Mouse (Mus musculus) embryo, embryonic 10 days (tissue): ENCODE results near the gene Ddah1.
A peak's percentile ranks its signal among the peaks of the same experiment; 100 is the strongest.
"Not testable (repeated sequence)": the region's sequence is repeated elsewhere in the genome, so short reads cannot be mapped to it uniquely, and the experiment has no call there.

Experiments
- DNase-seq: peaks from one replicate; pipeline ENCODE4 v3.0.0-alpha.2; 2015; ENCODE audit warnings: low spot score

Gene Ddah1

DNA sequence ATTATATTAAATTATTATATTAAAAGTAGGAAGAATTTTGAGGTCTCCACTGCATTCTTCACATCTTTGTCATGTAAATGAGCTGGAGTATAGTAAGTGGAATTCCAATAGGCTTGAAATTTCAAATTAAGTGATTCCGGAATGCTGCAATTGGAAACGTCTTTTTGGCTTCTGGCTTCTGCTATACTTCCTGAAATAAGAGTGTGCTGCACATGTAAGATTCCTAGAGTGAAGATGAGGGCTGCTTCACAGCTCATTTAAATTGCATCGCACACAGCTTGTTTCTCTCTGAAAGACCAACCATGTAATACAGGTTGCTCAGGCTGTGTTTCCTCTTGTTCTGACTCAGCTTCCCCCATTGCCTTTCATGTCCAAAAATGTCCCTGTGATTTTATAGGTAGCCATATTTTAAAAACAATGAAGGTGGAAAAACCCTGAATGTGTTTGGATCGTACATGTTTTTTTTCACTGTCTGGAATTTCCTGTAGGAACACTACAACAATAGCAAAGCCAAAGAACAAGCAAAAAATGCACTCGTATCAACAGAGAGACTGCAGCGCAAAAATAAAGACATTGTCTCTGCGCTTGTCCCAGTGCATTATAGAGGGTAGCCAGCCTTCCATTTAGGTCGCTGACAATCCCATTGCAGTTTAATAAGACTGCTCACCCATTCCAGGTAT is 105.7 kb downstream of the Ddah1 start:
- no peak for DNase-seq

DNA sequence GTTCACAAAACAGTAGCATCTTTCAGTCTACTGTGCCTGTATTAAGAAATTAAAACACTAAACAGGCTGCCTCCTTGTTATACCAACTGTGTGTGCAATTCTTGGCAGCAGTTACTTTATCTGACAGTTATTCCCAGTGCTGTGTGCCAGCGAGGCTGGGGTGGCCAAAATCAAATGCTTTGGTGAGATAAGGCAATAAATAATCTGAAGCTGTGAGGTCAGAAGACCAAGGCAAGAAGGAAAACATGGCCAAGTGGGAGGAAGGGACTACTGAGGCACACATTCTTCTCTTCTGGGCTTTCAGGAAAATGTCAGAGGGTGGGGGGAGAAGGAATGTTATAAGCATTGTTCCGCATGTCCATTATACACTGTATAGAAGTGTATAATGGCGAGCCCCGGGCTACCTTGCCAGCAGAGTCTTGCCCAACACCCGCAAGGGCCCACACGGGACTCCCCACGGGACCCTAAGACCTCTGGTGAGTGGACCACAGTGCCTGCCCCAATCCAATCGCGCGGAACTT is 106.3 kb downstream of the Ddah1 start:
- no peak for DNase-seq

DNA sequence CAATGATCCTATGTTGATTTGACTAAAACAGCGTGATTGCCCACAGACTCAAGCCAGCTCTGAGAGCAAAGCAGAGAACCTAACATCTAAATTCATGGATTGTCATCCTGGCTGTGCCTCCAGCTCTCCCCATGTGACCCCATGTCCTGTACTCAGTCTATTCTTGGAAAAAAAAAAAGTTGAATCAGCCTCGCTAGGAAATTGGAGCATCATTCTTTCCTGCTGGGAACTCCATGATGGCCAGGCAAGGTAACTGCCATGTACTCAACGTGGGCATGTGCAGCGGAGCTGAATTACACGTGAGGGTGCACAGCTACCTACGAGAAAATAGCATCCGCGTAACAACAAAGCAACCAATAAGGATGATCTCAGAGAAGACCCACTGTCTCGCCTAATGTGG is 114.2 kb downstream of the Ddah1 start:
- DNase-seq: no peak

DNA sequence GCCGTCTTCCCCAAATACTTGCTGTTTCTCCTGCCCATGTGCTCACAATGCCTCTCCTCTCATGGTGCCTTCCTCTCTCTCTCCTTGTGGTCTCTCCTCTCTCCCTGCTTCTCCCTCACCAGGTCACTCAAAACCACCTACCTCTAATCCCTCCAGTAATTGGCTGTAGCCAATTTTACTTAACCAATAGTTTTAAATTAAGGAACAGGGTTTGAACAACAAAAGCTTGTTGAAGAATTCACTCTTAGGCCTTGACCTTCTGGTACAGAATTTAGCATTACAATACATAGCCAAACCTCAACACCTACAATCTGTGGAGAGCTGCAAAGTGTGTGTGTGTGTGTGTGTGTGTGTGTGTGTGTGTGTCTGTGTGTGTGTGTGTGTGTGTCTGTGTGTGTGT is 114.8 kb downstream of the Ddah1 start:
- no peak for DNase-seq

DNA sequence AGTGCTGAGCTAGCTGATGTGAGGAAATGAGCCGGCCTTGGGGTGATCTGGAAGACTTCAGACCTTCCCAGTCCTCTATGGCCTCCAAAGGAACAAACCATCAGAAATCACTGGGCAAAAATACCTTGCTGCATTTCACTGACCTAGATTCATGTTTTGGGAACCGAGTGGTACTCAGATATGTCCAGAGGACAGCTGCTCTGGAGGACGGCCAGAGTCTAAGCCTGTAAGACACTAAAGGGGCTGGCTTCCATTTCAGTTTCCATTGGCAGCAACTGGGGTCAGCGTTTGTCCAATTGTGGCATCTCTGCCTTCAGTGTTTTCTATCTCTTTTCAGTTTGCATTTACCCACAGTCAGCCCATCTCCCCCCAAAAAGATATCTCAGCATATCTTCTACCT is 115.7 kb downstream of the Ddah1 start:
- no peak for DNase-seq

GRCm38 (mm10) chr3:145876120-145876519 is 117.6 kb downstream of the Ddah1 start:
- no peak for DNase-seq

- not testable (repeated sequence) for DNase-seq
Observed at GRCm38 (mm10) chr3:145878867-145879266, 120.4 kb downstream of the Ddah1 start.

- no peak for DNase-seq
Observed at GRCm38 (mm10) chr3:145880335-145880734, 121.9 kb downstream of the Ddah1 start.

DNA sequence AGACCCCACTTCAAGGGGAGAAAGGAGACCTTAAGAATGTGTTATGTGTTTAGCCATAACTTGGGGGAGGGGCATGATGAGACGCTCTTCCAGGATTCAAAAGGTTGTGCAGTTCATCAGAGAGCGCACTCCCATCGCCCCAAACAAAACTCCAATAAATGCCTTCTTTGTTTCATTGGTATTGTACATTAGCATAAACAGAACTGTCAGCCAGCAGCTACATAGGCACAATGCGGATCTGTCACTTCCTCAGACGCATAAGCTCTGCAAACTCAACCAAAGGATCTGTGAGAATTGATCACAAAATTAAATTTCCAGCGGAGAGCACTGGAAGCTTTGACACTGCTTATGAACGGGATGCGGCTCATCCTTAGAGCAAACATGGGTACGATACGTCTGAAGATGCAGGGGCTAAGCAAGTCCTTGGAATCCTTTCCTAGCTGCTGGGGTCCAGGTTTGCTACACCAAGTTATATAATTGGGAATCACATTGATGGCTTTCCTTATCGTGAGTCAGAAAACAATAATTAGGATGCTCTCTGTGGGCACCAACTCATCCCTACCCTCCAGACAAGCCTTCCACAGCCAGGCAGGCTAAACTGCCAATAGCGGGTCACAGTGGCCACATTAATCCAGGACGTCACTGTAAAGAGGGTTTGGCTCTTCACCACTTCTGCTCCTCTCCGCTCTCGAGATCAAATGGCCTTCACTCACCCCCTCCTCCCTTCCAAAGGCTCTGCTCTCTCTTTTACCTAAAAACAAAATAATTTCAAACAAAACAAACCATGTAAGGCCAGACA is 123.8 kb downstream of the Ddah1 start:
- DNase-seq: no peak

DNA sequence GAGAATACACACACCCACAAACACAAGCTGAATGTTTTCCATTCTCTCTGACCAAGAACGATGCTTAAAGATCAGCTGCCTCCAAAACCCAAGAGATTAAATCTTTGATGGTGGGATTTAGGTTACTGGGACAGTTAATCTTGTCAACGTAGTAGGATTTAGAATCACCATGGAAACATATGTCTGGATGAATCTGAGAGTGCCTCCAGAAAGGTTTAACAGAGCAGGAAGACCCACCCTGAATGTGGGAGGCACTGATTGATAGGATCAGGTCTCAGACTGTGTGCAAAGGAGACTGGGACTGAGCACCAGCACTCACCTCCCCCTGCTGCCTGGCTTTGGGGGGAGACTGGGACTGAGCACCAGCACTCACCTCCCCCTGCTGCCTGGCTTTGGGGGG is 124.8 kb downstream of the Ddah1 start:
- no peak for DNase-seq

DNA sequence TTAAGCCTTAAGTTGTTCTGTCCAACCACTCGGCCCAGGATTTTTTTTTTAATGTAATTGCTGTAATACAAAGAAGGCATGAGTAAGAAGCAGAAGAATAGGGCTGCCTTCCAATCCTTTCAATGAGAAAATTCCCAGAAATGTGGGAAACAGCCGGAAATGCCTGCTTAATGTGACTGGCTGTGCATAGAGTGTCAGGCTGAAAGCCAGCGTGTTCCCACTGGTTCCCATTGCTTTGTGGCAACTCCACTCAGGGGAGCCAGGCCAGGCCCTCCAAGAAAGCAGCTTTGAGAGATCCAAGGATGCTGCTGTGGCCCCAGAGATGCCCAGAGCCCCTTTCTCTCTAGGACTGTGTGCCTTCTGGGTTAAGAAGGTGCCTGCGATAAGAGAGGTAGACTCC is 126.9 kb downstream of the Ddah1 start:
- DNase-seq: no peak

DNA sequence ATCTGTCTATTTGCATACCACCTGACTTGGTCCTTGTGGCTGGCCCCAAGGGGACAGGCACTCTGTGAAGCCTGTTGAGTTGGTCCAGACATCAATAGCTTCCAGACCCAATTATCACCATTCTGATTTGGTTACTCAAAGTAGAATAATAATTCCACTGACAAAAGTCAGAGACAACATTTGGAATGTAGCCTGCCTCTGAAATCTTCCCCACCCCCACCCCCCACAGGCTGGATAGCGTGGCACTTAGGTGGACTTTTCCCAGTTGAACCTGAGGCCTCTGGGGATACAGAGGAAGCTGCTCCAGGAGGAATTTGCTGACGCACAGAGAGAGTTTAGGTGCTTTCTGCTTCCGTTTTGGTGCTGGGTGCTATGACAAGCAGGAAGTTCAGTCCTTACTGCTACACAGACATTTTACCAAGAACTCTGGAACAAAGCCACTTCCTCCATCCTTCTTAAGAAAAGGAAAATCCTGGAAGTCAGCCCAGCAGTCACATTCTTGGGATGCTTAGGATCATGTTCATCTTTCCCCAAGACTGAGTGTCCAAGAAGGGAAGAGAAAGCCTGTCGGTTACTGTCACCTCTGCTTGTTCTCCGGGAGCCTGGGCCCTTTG is 127.5 kb downstream of the Ddah1 start:
- peak; percentile 21 for DNase-seq

- DNase-seq: no peak
Observed at GRCm38 (mm10) chr3:145887430-145887971, 129.0 kb downstream of the Ddah1 start.

DNA sequence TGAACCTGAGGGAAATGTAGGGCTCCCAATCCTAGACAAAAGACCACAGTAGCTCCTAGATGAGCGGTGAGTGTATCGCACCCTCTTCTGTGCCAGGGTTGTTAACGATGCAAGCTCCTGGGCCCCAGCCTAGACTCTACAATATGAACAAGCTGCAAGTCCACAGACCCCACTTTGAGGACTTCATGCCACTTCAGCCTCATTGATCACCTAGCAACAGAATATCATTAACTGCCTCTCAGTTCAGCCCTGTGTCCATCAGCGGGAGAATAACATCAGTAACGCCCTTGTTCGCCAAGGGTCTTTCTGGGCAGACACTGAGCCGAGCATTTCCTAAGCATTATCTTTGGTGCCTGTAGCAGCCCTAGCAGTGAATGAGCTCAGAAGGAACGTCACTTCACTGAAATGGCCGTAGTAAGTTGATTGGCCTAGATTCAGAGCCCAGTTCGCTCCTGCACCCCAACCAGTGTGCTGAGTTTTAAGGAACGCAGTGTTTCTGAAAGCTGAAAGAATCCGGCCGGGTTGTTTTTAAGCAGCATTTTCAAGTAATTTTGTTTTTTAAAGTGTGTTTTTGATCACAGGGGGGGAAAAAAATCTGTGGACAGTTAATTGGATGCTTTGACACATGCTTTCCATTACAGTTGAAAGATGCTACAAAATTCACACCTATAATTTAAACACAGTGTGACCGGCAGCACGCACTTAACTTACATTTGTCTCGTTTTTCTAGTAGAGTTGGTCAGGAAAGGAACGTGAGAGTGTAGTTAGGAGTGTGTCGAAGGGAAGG is 132.1 kb downstream of the Ddah1 start:
- DNase-seq: peak; percentile 80

GRCm38 (mm10) chr3:145892451-145892850 is 134.0 kb downstream of the Ddah1 start:
- no peak for DNase-seq

- no peak for DNase-seq
Observed at GRCm38 (mm10) chr3:145894131-145894530, 135.7 kb downstream of the Ddah1 start.

GRCm38 (mm10) chr3:145897749-145898148 is 139.3 kb downstream of the Ddah1 start:
- DNase-seq: no peak

DNA sequence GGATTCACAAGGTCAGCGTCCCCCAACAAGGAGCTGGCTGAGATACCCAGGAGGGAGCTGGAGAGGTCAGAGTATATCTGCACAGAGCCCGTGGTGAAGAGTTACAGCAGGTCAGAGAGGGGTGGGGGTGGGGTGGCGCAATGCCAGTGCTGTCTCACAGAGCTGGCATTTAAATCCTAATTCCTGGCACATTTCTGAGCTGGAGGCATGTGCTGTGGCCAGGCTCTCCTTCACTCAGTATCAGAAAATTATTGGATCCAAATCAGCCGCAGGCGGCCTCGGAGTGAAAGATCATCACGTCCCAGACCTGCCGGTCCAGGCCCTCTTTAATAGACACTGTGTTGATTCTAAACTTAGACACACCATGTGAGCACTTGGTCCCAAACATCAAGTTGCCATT is 141.4 kb downstream of the Ddah1 start:
- no peak for DNase-seq

- no peak for DNase-seq
Observed at GRCm38 (mm10) chr3:145903530-145903929, 145.1 kb downstream of the Ddah1 start.

DNA sequence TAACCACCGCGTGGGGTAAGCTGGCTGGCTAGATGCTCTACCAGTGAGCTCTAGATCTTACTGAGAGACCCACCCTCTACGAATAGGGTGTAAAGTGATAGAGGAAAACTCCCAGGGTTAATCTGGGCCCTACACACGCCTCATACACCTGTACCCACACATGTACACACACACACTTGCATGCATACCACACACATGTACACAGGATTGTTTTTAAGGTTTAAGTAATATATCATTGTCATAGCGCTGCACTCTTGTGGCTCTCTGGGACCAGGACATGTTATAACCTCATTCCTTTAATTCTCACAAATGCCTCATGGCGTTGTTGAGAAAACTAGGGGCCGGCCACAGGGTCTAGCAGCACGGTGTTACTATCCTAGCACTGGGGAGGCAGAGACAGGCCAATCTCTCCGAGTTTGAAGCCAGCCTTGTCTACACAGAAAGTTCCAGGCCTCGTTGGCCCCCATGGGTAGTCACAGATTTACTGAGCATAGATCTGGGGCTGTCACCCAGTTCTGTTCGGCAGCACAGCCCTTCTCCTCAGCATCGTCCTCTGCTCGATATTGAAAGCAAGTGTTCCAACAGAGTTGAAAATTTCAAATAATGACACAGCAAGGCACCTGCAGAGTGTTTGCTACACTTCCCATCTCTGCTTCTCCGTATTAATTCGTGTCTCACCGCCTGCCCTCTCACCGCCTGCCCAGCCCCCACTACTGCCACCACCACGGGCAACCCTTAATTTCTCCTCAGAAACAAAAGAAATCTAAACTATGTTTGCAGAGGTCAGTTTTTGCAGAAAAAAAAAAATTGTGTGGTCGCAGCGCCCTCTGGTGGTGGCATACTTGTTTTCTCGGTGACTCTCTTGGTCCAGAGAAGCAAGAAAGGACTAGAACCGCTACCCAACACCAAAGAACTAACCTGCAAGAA is 146.6 kb downstream of the Ddah1 start:
- peak; percentile 69 for DNase-seq

- DNase-seq: no peak
Observed at GRCm38 (mm10) chr3:145906582-145906981, 148.1 kb downstream of the Ddah1 start.
